15 mouse cellular contexts compared by ENCODE assay signal in the genomic region with DNA sequence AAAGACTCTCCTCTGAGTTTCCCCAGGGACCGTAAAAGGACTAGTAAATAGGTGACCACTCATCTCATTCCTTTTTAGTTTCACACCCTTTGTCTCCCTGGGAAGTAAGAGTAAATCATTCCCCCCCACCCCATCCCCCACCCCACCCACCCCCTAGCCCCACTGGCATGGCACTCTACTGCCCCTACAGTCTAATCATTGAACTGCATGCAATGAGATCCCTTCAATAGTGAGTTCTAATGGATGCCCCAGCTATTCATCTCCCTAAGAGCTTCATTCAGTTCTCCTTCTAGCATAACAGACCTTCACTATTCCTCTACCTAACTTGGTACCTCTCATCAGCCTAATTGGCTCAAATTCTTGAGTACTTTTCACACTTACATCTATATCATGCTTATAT. TPM values are rescaled to one million over a fixed set of nuclear protein-coding genes. Genes with fewer than 3 reads are reported as not detected.
DNase-seq lines count a peak whose midpoint lies in the region; ATAC-seq and TF ChIP-seq lines count a peak whose summit lies in the region.
"Had no signal": no experiment of that assay in that cellular context is flagged by ENCODE, and none has a peak within 500 bp of the region (broad histone marks: within the 10 kb centered on the region; RNA-seq: fewer than 3 reads in every experiment).

No protein-coding gene starts in this region.

- no peak overlapping the region for H3K27ac ChIP-seq in kidney, postnatal 0 days
- H3K27ac ChIP-seq in thymus, adult 2 months (ENCODE audit: control insufficient read depth, insufficient read depth, low read length), result no peak overlapping the region
- no peak overlapping the region for H3K27ac ChIP-seq in stomach, postnatal 0 days (replicated peaks)
- H3K27ac ChIP-seq in limb, embryonic 10.5 days, result no peak overlapping the region
- H3K27ac ChIP-seq: embryonic facial prominence, embryonic 12.5 days; forebrain, embryonic 13.5 days; liver, embryonic 15.5 days; midbrain, embryonic 10.5 days; neural tube, embryonic 15.5 days had no signal

- no peaks in the 10 kb centered on the region for H3K27me3 ChIP-seq in kidney, postnatal 0 days (ENCODE audit: insufficient read depth, low read length)
- H3K27me3 ChIP-seq in thymus, adult 2 months (ENCODE audit: control insufficient read depth, insufficient read depth, low read length), result no peaks in the 10 kb centered on the region
- H3K27me3 ChIP-seq in stomach, postnatal 0 days (ENCODE audit: control insufficient read depth, insufficient read depth, low read length), result no peaks in the 10 kb centered on the region
- no peaks in the 10 kb centered on the region for H3K27me3 ChIP-seq in limb, embryonic 10.5 days (ENCODE audit: low read depth, poor library complexity, severe bottlenecking)
- H3K27me3 ChIP-seq: embryonic facial prominence, embryonic 12.5 days; liver, embryonic 15.5 days; neural tube, embryonic 15.5 days had no signal

- H3K9ac ChIP-seq in kidney, postnatal 0 days (ENCODE audit: low read depth, low read length), result no peak overlapping the region
- no peak overlapping the region for H3K9ac ChIP-seq in stomach, postnatal 0 days (ENCODE audit: low read length)
- H3K9ac ChIP-seq: embryonic facial prominence, embryonic 12.5 days; forebrain, embryonic 13.5 days; liver, embryonic 15.5 days; neural tube, embryonic 15.5 days had no signal

- H3K4me2 ChIP-seq in kidney, postnatal 0 days (ENCODE audit: low read length), result no peak overlapping the region
- no peak overlapping the region for H3K4me2 ChIP-seq in stomach, postnatal 0 days (replicated peaks; ENCODE audit: low read depth)
- H3K4me2 ChIP-seq: embryonic facial prominence, embryonic 12.5 days; forebrain, embryonic 13.5 days; liver, embryonic 15.5 days; neural tube, embryonic 15.5 days had no signal

- 94% methylated on average over 1 of the region's 1 CpGs for WGBS in kidney, postnatal 0 days
- 94% methylated on average over 1 of the region's 1 CpGs for WGBS in thymus, adult 2 months
- 88% methylated on average over 1 of the region's 1 CpGs for WGBS in stomach, postnatal 0 days
- 91% methylated on average over 1 of the region's 1 CpGs for WGBS in limb, embryonic 10.5 days

- H3K4me1 ChIP-seq in kidney, postnatal 0 days (replicated peaks; ENCODE audit: insufficient read depth, low read length), result no peaks in the 10 kb centered on the region
- no peaks in the 10 kb centered on the region for H3K4me1 ChIP-seq in thymus, adult 2 months (replicated peaks; ENCODE audit: control insufficient read depth, insufficient read depth, low read length)
- H3K4me1 ChIP-seq in stomach, postnatal 0 days (replicated peaks; ENCODE audit: control insufficient read depth, insufficient read depth), result no peaks in the 10 kb centered on the region
- H3K4me1 ChIP-seq in limb, embryonic 10.5 days, result peaks cover 30% of the 10 kb centered on the region
- H3K4me1 ChIP-seq: embryonic facial prominence, embryonic 12.5 days had no signal

- peak; percentile 38; the same call in 1 of the 2 replicates for TF ChIP-seq CTCF in kidney, postnatal 0 days (IDR thresholded peaks at IDR 0.05; ENCODE audit: low read depth)
- TF ChIP-seq CTCF in thymus, adult 2 months (IDR thresholded peaks at IDR 0.05; ENCODE audit: borderline replicate concordance, control insufficient read depth, extremely low read depth, insufficient read depth, low read length, poor library complexity), result no peak
- peak; percentile 53 for TF ChIP-seq CTCF in stomach, postnatal 0 days (IDR thresholded peaks at IDR 0.05; ENCODE audit: low read depth)

- H3K36me3 ChIP-seq in kidney, postnatal 0 days (ENCODE audit: insufficient read depth, low read length), result no peaks in the 10 kb centered on the region
- no peaks in the 10 kb centered on the region for H3K36me3 ChIP-seq in thymus, adult 2 months (ENCODE audit: control insufficient read depth, insufficient read depth, low read length)
- H3K36me3 ChIP-seq in stomach, postnatal 0 days (ENCODE audit: control insufficient read depth, insufficient read depth, low read length), result no peaks in the 10 kb centered on the region
- no peaks in the 10 kb centered on the region for H3K36me3 ChIP-seq in limb, embryonic 10.5 days
- H3K36me3 ChIP-seq: embryonic facial prominence, embryonic 12.5 days; liver, embryonic 15.5 days; midbrain, embryonic 10.5 days; neural tube, embryonic 15.5 days had no signal

- DNase-seq in kidney, postnatal 0 days (ENCODE audit: low spot score), result no peak
- no peak for DNase-seq in kidney, adult 9 months
- peak; percentile 11 for DNase-seq in thymus, postnatal 14 days
- no peak for DNase-seq in thymus, adult 2 months
- peak; percentile 39 for DNase-seq in embryo, embryonic 10.5 days (ENCODE audit: low spot score)
- DNase-seq in stomach, postnatal 0 days (ENCODE audit: low spot score), result no peak
- no peak for DNase-seq in limb, embryonic 10.5 days (ENCODE audit: low spot score)
- DNase-seq in kidney, adult 8-10 months, result no peak
- DNase-seq: heart, postnatal 10 days had no signal

- H3K4me3 ChIP-seq in kidney, postnatal 0 days (replicated peaks; ENCODE audit: low read depth, low read length), result no peak overlapping the region
- no peak overlapping the region for H3K4me3 ChIP-seq in thymus, adult 2 months (ENCODE audit: control insufficient read depth, insufficient read depth, low read length)
- no peak overlapping the region for H3K4me3 ChIP-seq in stomach, postnatal 0 days (ENCODE audit: low read depth, low read length)
- H3K4me3 ChIP-seq in limb, embryonic 10.5 days, result no peak overlapping the region
- H3K4me3 ChIP-seq: embryonic facial prominence, embryonic 12.5 days; forebrain, embryonic 13.5 days; liver, embryonic 15.5 days; midbrain, embryonic 10.5 days; neural tube, embryonic 15.5 days had no signal

- no peak for TF ChIP-seq POLR2A in thymus, adult 2 months (IDR thresholded peaks at IDR 0.05; ENCODE audit: control insufficient read depth, extremely low read depth, insufficient read depth, low read length, poor library complexity)

- TF ChIP-seq EP300 in stomach, postnatal 0 days (optimal IDR thresholded peaks at IDR 0.05), result no peak

- H3K9me3 ChIP-seq in kidney, postnatal 0 days (replicated peaks; ENCODE audit: low read length), result no peaks in the 10 kb centered on the region
- H3K9me3 ChIP-seq in stomach, postnatal 0 days (ENCODE audit: control insufficient read depth, low read length), result no peaks in the 10 kb centered on the region
- no peaks in the 10 kb centered on the region for H3K9me3 ChIP-seq in limb, embryonic 10.5 days (replicated peaks)
- H3K9me3 ChIP-seq: embryonic facial prominence, embryonic 12.5 days; forebrain, embryonic 13.5 days; liver, embryonic 15.5 days; midbrain, embryonic 10.5 days; neural tube, embryonic 15.5 days had no signal

- ATAC-seq in kidney, postnatal 0 days (replicated peaks; ENCODE audit: low FRiP score, low read depth), result no peak
- no peak for ATAC-seq in stomach, postnatal 0 days (ENCODE audit: low FRiP score, low TSS enrichment)
- ATAC-seq: forebrain, embryonic 13.5 days; intestine, embryonic 16.5 days had no signal

RNA-seq across cellular contexts. Expression of gene Cmpk2, which starts 20.9 kb away (rescaled TPM):
- 13.4 and 15.7 TPM in 2 replicates for polyA plus RNA-seq in kidney, postnatal 0 days (2015; fragmentation: Nextera tagmentation; extraction: Ambion mirVana)
- polyA plus RNA-seq in thymus, adult 2 months (2012; rRNA removed), result 6.6 and 7.2 TPM in 2 replicates
- 2.9 and 4.3 TPM in 2 replicates for polyA plus RNA-seq in stomach, postnatal 0 days (2015; fragmentation: Nextera tagmentation; extraction: Ambion mirVana)
- polyA plus RNA-seq in limb, embryonic 10.5 days (2016; fragmentation: Nextera tagmentation; extraction: Ambion mirVana), result 3.4 and 5.4 TPM in 2 replicates

RNA-seq across cellular contexts. Expression of gene Rsad2, which starts 33.7 kb away (rescaled TPM):
- 36.2 and 39.0 TPM in 2 replicates for polyA plus RNA-seq in kidney, postnatal 0 days (2015; fragmentation: Nextera tagmentation; extraction: Ambion mirVana)
- 2.9 TPM in 2 replicates for polyA plus RNA-seq in thymus, adult 2 months (2012; rRNA removed)
- polyA plus RNA-seq in stomach, postnatal 0 days (2015; fragmentation: Nextera tagmentation; extraction: Ambion mirVana), result 0.89 and 1.2 TPM in 2 replicates
- 0.78 and 0.94 TPM in 2 replicates for polyA plus RNA-seq in limb, embryonic 10.5 days (2016; fragmentation: Nextera tagmentation; extraction: Ambion mirVana)

Comparison
In these comparisons a context has a peak if more than half of its experiments do, and no peak if none do; other contexts are left out.
1. DNase-seq: peak in thymus, postnatal 14 days (single experiment) and embryo, embryonic 10.5 days (single experiment); none in kidney, postnatal 0 days (single experiment), kidney, adult 9 months (single experiment), thymus, adult 2 months (single experiment), stomach, postnatal 0 days (single experiment), limb, embryonic 10.5 days (single experiment) and kidney, adult 8-10 months (0 of 2).